ENCODE assay signal across 16 mouse cellular contexts in the genomic region with DNA sequence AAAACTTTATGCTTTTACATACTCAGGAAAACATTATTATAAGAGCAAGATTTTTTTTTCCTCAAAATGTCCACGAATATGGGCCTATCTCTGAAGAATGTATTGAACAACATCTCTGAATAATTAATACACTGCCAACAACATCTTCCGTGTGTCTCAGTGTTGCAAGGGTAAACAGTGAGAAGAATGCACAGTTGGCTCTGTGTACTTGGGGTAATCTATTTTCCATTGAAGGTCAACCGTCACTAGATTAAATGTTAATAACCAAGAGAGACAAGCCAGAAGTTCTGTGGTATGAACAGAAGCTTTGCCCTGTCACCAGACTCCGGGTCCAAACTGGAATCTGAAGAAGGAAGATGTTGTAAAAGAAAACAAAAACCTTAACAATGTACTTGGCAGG.
"Had no signal": no experiment of that assay in that cellular context is flagged by ENCODE, and none has a peak within 500 bp of the region (broad histone marks: within the 10 kb centered on the region; RNA-seq: fewer than 3 reads in every experiment).

No protein-coding gene starts in this region.

- H3K4me2 ChIP-seq: liver, embryonic 15.5 days; lung, embryonic 15.5 days; midbrain, embryonic 11.5 days; midbrain, embryonic 13.5 days; midbrain, embryonic 15.5 days; neural tube, embryonic 12.5 days; stomach, embryonic 15.5 days had no signal

- DNase-seq: liver, postnatal 0 days; lung, postnatal 14 days; right cerebral cortex, postnatal 14 days; thymus, adult 2 months; thymus, postnatal 25 days; thymus, postnatal 4 days had no signal

- ATAC-seq: liver, postnatal 0 days; midbrain, embryonic 13.5 days; midbrain, embryonic 15.5 days had no signal

- H3K4me3 ChIP-seq: liver, embryonic 15.5 days; lung, embryonic 15.5 days; megakaryocyte, embryonic 14.5 days; midbrain, embryonic 13.5 days; midbrain, embryonic 15.5 days; neural tube, embryonic 12.5 days; stomach, embryonic 15.5 days had no signal

- H3K36me3 ChIP-seq: liver, embryonic 15.5 days; lung, embryonic 15.5 days; midbrain, embryonic 13.5 days; midbrain, embryonic 15.5 days; neural tube, embryonic 12.5 days; stomach, embryonic 15.5 days had no signal

- H3K27ac ChIP-seq: liver, embryonic 15.5 days; lung, embryonic 15.5 days; macrophage; midbrain, embryonic 13.5 days; midbrain, embryonic 15.5 days; neural tube, embryonic 12.5 days; stomach, embryonic 15.5 days; stomach, postnatal 0 days had no signal

- H3K27me3 ChIP-seq: liver, embryonic 15.5 days; lung, embryonic 15.5 days; midbrain, embryonic 13.5 days; midbrain, embryonic 15.5 days; neural tube, embryonic 12.5 days; stomach, embryonic 15.5 days had no signal

- H3K9me3 ChIP-seq: liver, embryonic 15.5 days; lung, embryonic 15.5 days; megakaryocyte, embryonic 14.5 days; midbrain, embryonic 13.5 days; midbrain, embryonic 15.5 days; neural tube, embryonic 12.5 days; stomach, embryonic 15.5 days had no signal

- H3K9ac ChIP-seq: liver, embryonic 15.5 days; liver, postnatal 0 days; lung, embryonic 15.5 days; midbrain, embryonic 13.5 days; midbrain, embryonic 15.5 days; neural tube, embryonic 12.5 days; stomach, embryonic 15.5 days had no signal

- H3K4me1 ChIP-seq: midbrain, embryonic 13.5 days; midbrain, embryonic 15.5 days; neural tube, embryonic 12.5 days had no signal
